Mouse (Mus musculus): Measurements from ENCODE around the gene Ssrp1. TPM values are rescaled to one million over a fixed set of nuclear protein-coding genes. Genes with fewer than 3 reads are reported as not detected.

Gene Ssrp1
- polyA plus RNA-seq, 1 experiment from 2014 or later: 180 TPM

- peaks cover 22% of the 10 kb centered on the region for H3K36me3 ChIP-seq (ENCODE audit: control insufficient read depth, insufficient read depth, low read length)
- peak overlapping the region; percentile 78 for H3K4me3 ChIP-seq (ENCODE audit: low read depth, low read length)
- no peak overlapping the region for H3K9ac ChIP-seq (ENCODE audit: low read depth, low read length)
- WGBS (ENCODE audit: insufficient replicate concordance): 54% methylated on average over 10 of the region's 10 CpGs
- H3K27me3 ChIP-seq (ENCODE audit: control insufficient read depth, insufficient read depth, low read length): no peaks in the 10 kb centered on the region
- peak overlapping the region; percentile 47; the same call in 1 of the 2 replicates for H3K27ac ChIP-seq (ENCODE audit: low read depth, low read length)
- H3K9me3 ChIP-seq (replicated peaks; ENCODE audit: control insufficient read depth, low read length): no peaks in the 10 kb centered on the region
- no peak for ATAC-seq (replicated peaks; ENCODE audit: insufficient number of reproducible peaks, low FRiP score, low TSS enrichment)
- peak overlapping the region; percentile 78 for H3K4me2 ChIP-seq
- H3K4me1 ChIP-seq (ENCODE audit: control insufficient read depth, insufficient read depth, low read length): peaks cover 28% of the 10 kb centered on the region
These were observed 10.0 kb downstream of the Ssrp1 start for GRCm38 (mm10) chr2:85047081-85047480.

GRCm38 (mm10) chr2:85047596-85048167 lies 10.6 kb downstream of the Ssrp1 start, which contains the start of gene Tnks1bp1:
TSS of gene Tnks1bp1 (plus strand) at chr2:85048022.
- under 1% methylated on average over 42 of the region's 42 CpGs for WGBS (ENCODE audit: insufficient replicate concordance)
- H3K9ac ChIP-seq (ENCODE audit: low read depth, low read length): peak within 1 kb of the TSS; percentile 84
- ATAC-seq (replicated peaks; ENCODE audit: insufficient number of reproducible peaks, low FRiP score, low TSS enrichment): peak; percentile 75
- peaks cover 28% of the 10 kb centered on the region for H3K4me1 ChIP-seq (ENCODE audit: control insufficient read depth, insufficient read depth, low read length)
- H3K36me3 ChIP-seq (ENCODE audit: control insufficient read depth, insufficient read depth, low read length): peaks cover 19% of the 10 kb centered on the region
- peak within 1 kb of the TSS; percentile 78 for H3K4me2 ChIP-seq
- peak within 1 kb of the TSS; percentile 87 for H3K27ac ChIP-seq (ENCODE audit: low read depth, low read length)
- H3K9me3 ChIP-seq (replicated peaks; ENCODE audit: control insufficient read depth, low read length): no peaks in the 10 kb centered on the region
- no peaks in the 10 kb centered on the region for H3K27me3 ChIP-seq (ENCODE audit: control insufficient read depth, insufficient read depth, low read length)
- H3K4me3 ChIP-seq (ENCODE audit: low read depth, low read length): peak within 1 kb of the TSS; percentile 78

- WGBS (ENCODE audit: insufficient replicate concordance): 0% methylated on average over 30 of the region's 44 CpGs
- H3K4me2 ChIP-seq: peak overlapping the region; percentile 78
- H3K4me1 ChIP-seq (ENCODE audit: control insufficient read depth, insufficient read depth, low read length): peaks cover 28% of the 10 kb centered on the region
- H3K36me3 ChIP-seq (ENCODE audit: control insufficient read depth, insufficient read depth, low read length): peaks cover 23% of the 10 kb centered on the region
- H3K9me3 ChIP-seq (replicated peaks; ENCODE audit: control insufficient read depth, low read length): no peaks in the 10 kb centered on the region
- peak overlapping the region; percentile 87 for H3K27ac ChIP-seq (ENCODE audit: low read depth, low read length)
- H3K4me3 ChIP-seq (ENCODE audit: low read depth, low read length): peak overlapping the region; percentile 78
- peak overlapping the region; percentile 84 for H3K9ac ChIP-seq (ENCODE audit: low read depth, low read length)
- ATAC-seq (replicated peaks; ENCODE audit: insufficient number of reproducible peaks, low FRiP score, low TSS enrichment): peak; percentile 52
- no peaks in the 10 kb centered on the region for H3K27me3 ChIP-seq (ENCODE audit: control insufficient read depth, insufficient read depth, low read length)
These were observed 11.2 kb downstream of the Ssrp1 start for GRCm38 (mm10) chr2:85048168-85048751.

- WGBS (ENCODE audit: insufficient replicate concordance): 74% methylated on average over 4 of the region's 4 CpGs
- H3K36me3 ChIP-seq (ENCODE audit: control insufficient read depth, insufficient read depth, low read length): peaks cover 17% of the 10 kb centered on the region
- peak overlapping the region; percentile 78 for H3K4me2 ChIP-seq
- H3K9me3 ChIP-seq (replicated peaks; ENCODE audit: control insufficient read depth, low read length): no peaks in the 10 kb centered on the region
- H3K27ac ChIP-seq (ENCODE audit: low read depth, low read length): peak overlapping the region; percentile 41; the same call in 1 of the 2 replicates
- no peak overlapping the region for H3K9ac ChIP-seq (ENCODE audit: low read depth, low read length)
- ATAC-seq (replicated peaks; ENCODE audit: insufficient number of reproducible peaks, low FRiP score, low TSS enrichment): no peak
- peaks cover 28% of the 10 kb centered on the region for H3K4me1 ChIP-seq (ENCODE audit: control insufficient read depth, insufficient read depth, low read length)
- H3K27me3 ChIP-seq (ENCODE audit: control insufficient read depth, insufficient read depth, low read length): no peaks in the 10 kb centered on the region
- no peak overlapping the region for H3K4me3 ChIP-seq (ENCODE audit: low read depth, low read length)
These were observed 12.2 kb downstream of the Ssrp1 start for GRCm38 (mm10) chr2:85049277-85049676.

GRCm38 (mm10) chr2:85050001-85050634 lies 13.1 kb downstream of the Ssrp1 start:
- Histone ChIP-seq H3K4me1 (ENCODE audit: control insufficient read depth, insufficient read depth, low read length) (peaks cover 28% of the 10 kb centered on the region), H3K4me2 (peak overlapping the region; percentile 78), H3K4me3 (ENCODE audit: low read depth, low read length) (peak overlapping the region; percentile 32), H3K9me3 (replicated peaks; ENCODE audit: control insufficient read depth, low read length) (no peaks in the 10 kb centered on the region), H3K36me3 (ENCODE audit: control insufficient read depth, insufficient read depth, low read length) (peaks cover 21% of the 10 kb centered on the region), H3K27me3 (ENCODE audit: control insufficient read depth, insufficient read depth, low read length) (no peaks in the 10 kb centered on the region), H3K27ac (ENCODE audit: low read depth, low read length) (peak overlapping the region; percentile 70), H3K9ac (ENCODE audit: low read depth, low read length) (peak overlapping the region; percentile 56)
- WGBS (ENCODE audit: insufficient replicate concordance): 8% methylated on average over 10 of the region's 10 CpGs
- ATAC-seq (replicated peaks; ENCODE audit: insufficient number of reproducible peaks, low FRiP score, low TSS enrichment): 0 out of 2 replicates have a peak, but pooled peaks have one; percentile 19

- peak overlapping the region; percentile 32 for H3K4me3 ChIP-seq (ENCODE audit: low read depth, low read length)
- H3K36me3 ChIP-seq (ENCODE audit: control insufficient read depth, insufficient read depth, low read length): peaks cover 17% of the 10 kb centered on the region
- peaks cover 28% of the 10 kb centered on the region for H3K4me1 ChIP-seq (ENCODE audit: control insufficient read depth, insufficient read depth, low read length)
- no peaks in the 10 kb centered on the region for H3K9me3 ChIP-seq (replicated peaks; ENCODE audit: control insufficient read depth, low read length)
- H3K9ac ChIP-seq (ENCODE audit: low read depth, low read length): peak overlapping the region; percentile 56
- 37% methylated on average over 9 of the region's 9 CpGs for WGBS (ENCODE audit: insufficient replicate concordance)
- H3K4me2 ChIP-seq: peak overlapping the region; percentile 78
- 0 out of 2 replicates have a peak, but pooled peaks have one; percentile 2 for ATAC-seq (replicated peaks; ENCODE audit: insufficient number of reproducible peaks, low FRiP score, low TSS enrichment)
- no peaks in the 10 kb centered on the region for H3K27me3 ChIP-seq (ENCODE audit: control insufficient read depth, insufficient read depth, low read length)
- H3K27ac ChIP-seq (ENCODE audit: low read depth, low read length): peak overlapping the region; percentile 70
These were observed 13.7 kb downstream of the Ssrp1 start for GRCm38 (mm10) chr2:85050746-85051145.

- H3K9me3 ChIP-seq (replicated peaks; ENCODE audit: control insufficient read depth, low read length): no peaks in the 10 kb centered on the region
- no peak overlapping the region for H3K9ac ChIP-seq (ENCODE audit: low read depth, low read length)
- WGBS (ENCODE audit: insufficient replicate concordance): 91% methylated on average over 5 of the region's 5 CpGs
- no peak overlapping the region for H3K4me3 ChIP-seq (ENCODE audit: low read depth, low read length)
- ATAC-seq (replicated peaks; ENCODE audit: insufficient number of reproducible peaks, low FRiP score, low TSS enrichment): no peak
- H3K27me3 ChIP-seq (ENCODE audit: control insufficient read depth, insufficient read depth, low read length): no peaks in the 10 kb centered on the region
- peaks cover 21% of the 10 kb centered on the region for H3K4me1 ChIP-seq (ENCODE audit: control insufficient read depth, insufficient read depth, low read length)
- H3K4me2 ChIP-seq: no peak overlapping the region
- peaks cover 16% of the 10 kb centered on the region for H3K36me3 ChIP-seq (ENCODE audit: control insufficient read depth, insufficient read depth, low read length)
- no peak overlapping the region for H3K27ac ChIP-seq (ENCODE audit: low read depth, low read length)
These were observed 16.3 kb downstream of the Ssrp1 start for GRCm38 (mm10) chr2:85053192-85053816.

GRCm38 (mm10) chr2:85056711-85057110 lies 19.7 kb downstream of the Ssrp1 start:
- no peak overlapping the region for H3K27ac ChIP-seq (ENCODE audit: low read depth, low read length)
- no peak overlapping the region for H3K4me2 ChIP-seq
- H3K27me3 ChIP-seq (ENCODE audit: control insufficient read depth, insufficient read depth, low read length): no peaks in the 10 kb centered on the region
- no peak overlapping the region for H3K4me3 ChIP-seq (ENCODE audit: low read depth, low read length)
- ATAC-seq (replicated peaks; ENCODE audit: insufficient number of reproducible peaks, low FRiP score, low TSS enrichment): no peak
- H3K9me3 ChIP-seq (replicated peaks; ENCODE audit: control insufficient read depth, low read length): no peaks in the 10 kb centered on the region
- no peak overlapping the region for H3K9ac ChIP-seq (ENCODE audit: low read depth, low read length)
- peaks cover 10% of the 10 kb centered on the region for H3K4me1 ChIP-seq (ENCODE audit: control insufficient read depth, insufficient read depth, low read length)
- H3K36me3 ChIP-seq (ENCODE audit: control insufficient read depth, insufficient read depth, low read length): peaks cover 27% of the 10 kb centered on the region
- WGBS (ENCODE audit: insufficient replicate concordance): 54% methylated on average over 5 of the region's 5 CpGs

All from heart, embryonic 11.5 days (tissue).